29 mouse cellular contexts compared by ENCODE assay signal in genomic region chr5:66405305-66405704, GRCm38 (mm10).
DNase-seq lines count a peak whose midpoint lies in the region; ATAC-seq and TF ChIP-seq lines count a peak whose summit lies in the region.
"Had no signal": no experiment of that assay in that cellular context is flagged by ENCODE, and none has a peak within 500 bp of the region (broad histone marks: within the 10 kb centered on the region; RNA-seq: fewer than 3 reads in every experiment).

No protein-coding gene starts in this region.

- TF ChIP-seq CTCF in heart, adult 2 months (IDR thresholded peaks at IDR 0.05), result no peak
- TF ChIP-seq CTCF in kidney, postnatal 0 days (IDR thresholded peaks at IDR 0.05; ENCODE audit: low read depth), result no peak

- peaks cover 11% of the 10 kb centered on the region for H3K36me3 ChIP-seq in heart, adult 2 months (ENCODE audit: control insufficient read depth, insufficient read depth, low read length)
- H3K36me3 ChIP-seq in heart, embryonic 15.5 days, result no peaks in the 10 kb centered on the region
- no peaks in the 10 kb centered on the region for H3K36me3 ChIP-seq in kidney, postnatal 0 days (ENCODE audit: insufficient read depth, low read length)
- H3K36me3 ChIP-seq: embryonic facial prominence, embryonic 12.5 days; hindbrain, embryonic 12.5 days; intestine, embryonic 15.5 days; liver, embryonic 13.5 days; midbrain, embryonic 12.5 days; neural tube, embryonic 12.5 days had no signal

- no peak overlapping the region for H3K9ac ChIP-seq in heart, adult 2 months (ENCODE audit: low read depth, low read length)
- no peak overlapping the region for H3K9ac ChIP-seq in heart, embryonic 15.5 days
- H3K9ac ChIP-seq in kidney, postnatal 0 days (ENCODE audit: low read depth, low read length), result no peak overlapping the region
- H3K9ac ChIP-seq: embryonic facial prominence, embryonic 12.5 days; hindbrain, embryonic 12.5 days; intestine, embryonic 15.5 days; liver, embryonic 13.5 days; midbrain, embryonic 12.5 days; neural tube, embryonic 12.5 days had no signal

- ATAC-seq in heart, embryonic 15.5 days (replicated peaks; ENCODE audit: insufficient number of reproducible peaks, insufficient read depth, low FRiP score, low read depth), result no peak
- ATAC-seq in kidney, postnatal 0 days (replicated peaks; ENCODE audit: low FRiP score, low read depth), result no peak
- ATAC-seq: CD4-positive, CD25-positive, alpha-beta regulatory T cell, adult 4 months; forebrain, embryonic 16.5 days; hindbrain, postnatal 0 days; intestine, embryonic 15.5 days had no signal

- peak overlapping the region; percentile 50; the same call in 1 of the 2 replicates for H3K4me2 ChIP-seq in heart, embryonic 15.5 days
- no peak overlapping the region for H3K4me2 ChIP-seq in kidney, postnatal 0 days (ENCODE audit: low read length)
- H3K4me2 ChIP-seq: embryonic facial prominence, embryonic 12.5 days; hindbrain, embryonic 12.5 days; intestine, embryonic 15.5 days; liver, embryonic 13.5 days; midbrain, embryonic 12.5 days; neural tube, embryonic 12.5 days had no signal

- no peak for DNase-seq in heart, adult 2 months
- DNase-seq in heart, adult 8-10 months (ENCODE audit: low spot score), result no peak
- no peak for DNase-seq in heart, postnatal 4 days
- no peak for DNase-seq in kidney, postnatal 0 days (ENCODE audit: low spot score)
- no peak for DNase-seq in kidney, postnatal 10 days
- DNase-seq in embryo, embryonic 10.5 days (ENCODE audit: low spot score), result no peak
- DNase-seq: adrenal gland, postnatal 25 days; cerebellum, adult 8-10 months; cerebellum, postnatal 25 days; gastrocnemius, postnatal 10 days; kidney, adult 2 months; kidney, postnatal 4 days; liver, embryonic 13.5 days; lung, adult 18-20 months; right cerebral cortex, postnatal 4 days; thymus, adult 18-20 months; thymus, postnatal 36 days had no signal

- no peaks in the 10 kb centered on the region for H3K27me3 ChIP-seq in heart, adult 2 months (ENCODE audit: control insufficient read depth, insufficient read depth, low read length)
- H3K27me3 ChIP-seq in heart, embryonic 15.5 days, result no peaks in the 10 kb centered on the region
- no peaks in the 10 kb centered on the region for H3K27me3 ChIP-seq in kidney, postnatal 0 days (ENCODE audit: insufficient read depth, low read length)
- H3K27me3 ChIP-seq: embryonic facial prominence, embryonic 12.5 days; hindbrain, embryonic 12.5 days; intestine, embryonic 15.5 days; liver, embryonic 13.5 days; midbrain, embryonic 12.5 days; neural tube, embryonic 12.5 days had no signal

- no peaks in the 10 kb centered on the region for H3K9me3 ChIP-seq in heart, embryonic 15.5 days (replicated peaks)
- no peaks in the 10 kb centered on the region for H3K9me3 ChIP-seq in kidney, postnatal 0 days (replicated peaks; ENCODE audit: low read length)
- H3K9me3 ChIP-seq: embryonic facial prominence, embryonic 12.5 days; hindbrain, embryonic 12.5 days; intestine, embryonic 15.5 days; liver, embryonic 13.5 days; megakaryocyte, embryonic 14.5 days; midbrain, embryonic 12.5 days; neural tube, embryonic 12.5 days had no signal

- H3K4me1 ChIP-seq in heart, adult 2 months (ENCODE audit: control insufficient read depth, insufficient read depth, low read length), result peaks cover 17% of the 10 kb centered on the region
- H3K4me1 ChIP-seq in heart, embryonic 15.5 days (replicated peaks), result peaks cover 20% of the 10 kb centered on the region
- peaks cover 13% of the 10 kb centered on the region; the same call in 1 of the 2 replicates for H3K4me1 ChIP-seq in kidney, postnatal 0 days (replicated peaks; ENCODE audit: insufficient read depth, low read length)
- H3K4me1 ChIP-seq: embryonic facial prominence, embryonic 12.5 days; intestine, embryonic 15.5 days; liver, embryonic 13.5 days; neural tube, embryonic 12.5 days had no signal

- TF ChIP-seq POLR2A in heart, adult 2 months (IDR thresholded peaks at IDR 0.05; ENCODE audit: insufficient read depth, low read depth, low read length), result no peak

- intact Hi-C loops in heart, adult 2 months (cut with DNase I), result no loop called here

- TF ChIP-seq EP300 in heart, adult 2 months (IDR thresholded peaks at IDR 0.05; ENCODE audit: insufficient read depth, low read depth, low read length), result no peak

- H3K4me3 ChIP-seq in heart, adult 2 months, result no peak overlapping the region
- no peak overlapping the region for H3K4me3 ChIP-seq in heart, embryonic 15.5 days
- no peak overlapping the region for H3K4me3 ChIP-seq in kidney, postnatal 0 days (replicated peaks; ENCODE audit: low read depth, low read length)
- H3K4me3 ChIP-seq: embryonic facial prominence, embryonic 12.5 days; hindbrain, embryonic 12.5 days; intestine, embryonic 15.5 days; liver, embryonic 13.5 days; midbrain, embryonic 12.5 days; myocyte; neural tube, embryonic 12.5 days had no signal

- peak overlapping the region; percentile 9 for H3K27ac ChIP-seq in heart, adult 2 months
- peak overlapping the region; percentile 71 for H3K27ac ChIP-seq in heart, embryonic 15.5 days
- H3K27ac ChIP-seq in kidney, postnatal 0 days, result 0 out of 2 replicates have a peak overlapping the region, but pooled peaks have one; percentile 47
- H3K27ac ChIP-seq: embryonic facial prominence, embryonic 12.5 days; hindbrain, embryonic 12.5 days; hindbrain, postnatal 0 days; intestine, embryonic 15.5 days; liver, embryonic 13.5 days; midbrain, embryonic 12.5 days; neural tube, embryonic 12.5 days; stomach, postnatal 0 days had no signal

- no peaks in the 10 kb centered on the region for H3K79me2 ChIP-seq in heart, adult 2 months (replicated peaks; ENCODE audit: control insufficient read depth, insufficient read depth, low read length)

- 47% methylated on average over 6 of the region's 6 CpGs for WGBS in heart, adult 2 months
- WGBS in heart, embryonic 15.5 days, result 67% methylated on average over 6 of the region's 6 CpGs
- WGBS in kidney, postnatal 0 days, result 70% methylated on average over 6 of the region's 6 CpGs

Comparison
In these comparisons a context has a peak if more than half of its experiments do, and no peak if none do; other contexts are left out.
1. H3K27ac ChIP-seq: peak in every context shown above with its lines; median percentile 71 in heart, embryonic 15.5 days; 47 in kidney, postnatal 0 days; 9 in heart, adult 2 months.